Mouse (Mus musculus) thymus, postnatal 25 days (tissue): ENCODE measurements around the gene Myl3.

ENCODE experiments used
- DNase-seq: peaks from one replicate; pipeline ENCODE4 v3.0.0; 2022

The Myl3 gene

GRCm38 (mm10) chr9:110772336-110772735 is 30.7 kb downstream of the Myl3 start:
- no peak for DNase-seq

- DNase-seq, result no peak
Observed at GRCm38 (mm10) chr9:110774403-110775268, 33.0 kb downstream of the Myl3 start.

GRCm38 (mm10) chr9:110775269-110776022 is 33.8 kb downstream of the Myl3 start:
- no peak for DNase-seq

DNA sequence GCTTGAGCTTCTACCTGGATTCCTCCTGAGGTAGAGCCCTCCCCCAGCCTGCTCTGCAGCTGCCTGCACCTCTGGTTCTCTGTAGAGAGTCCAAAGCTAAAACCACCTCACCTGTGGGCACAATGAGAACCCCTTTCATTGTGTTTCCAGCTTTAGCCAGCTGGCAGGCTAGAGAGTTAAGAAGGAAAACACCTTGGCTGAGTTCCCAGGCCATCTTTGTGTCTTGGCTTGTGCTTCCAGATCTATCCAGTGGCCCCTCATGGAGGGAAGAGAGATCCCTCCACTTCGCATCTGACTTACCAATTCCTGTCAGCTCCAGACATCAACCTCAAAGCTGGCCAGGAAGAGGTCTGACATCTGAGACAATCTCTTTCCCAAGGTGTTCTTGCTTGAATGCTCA is 36.4 kb downstream of the Myl3 start:
- no peak for DNase-seq

GRCm38 (mm10) chr9:110778559-110778958 is 36.9 kb downstream of the Myl3 start:
- no peak for DNase-seq

DNA sequence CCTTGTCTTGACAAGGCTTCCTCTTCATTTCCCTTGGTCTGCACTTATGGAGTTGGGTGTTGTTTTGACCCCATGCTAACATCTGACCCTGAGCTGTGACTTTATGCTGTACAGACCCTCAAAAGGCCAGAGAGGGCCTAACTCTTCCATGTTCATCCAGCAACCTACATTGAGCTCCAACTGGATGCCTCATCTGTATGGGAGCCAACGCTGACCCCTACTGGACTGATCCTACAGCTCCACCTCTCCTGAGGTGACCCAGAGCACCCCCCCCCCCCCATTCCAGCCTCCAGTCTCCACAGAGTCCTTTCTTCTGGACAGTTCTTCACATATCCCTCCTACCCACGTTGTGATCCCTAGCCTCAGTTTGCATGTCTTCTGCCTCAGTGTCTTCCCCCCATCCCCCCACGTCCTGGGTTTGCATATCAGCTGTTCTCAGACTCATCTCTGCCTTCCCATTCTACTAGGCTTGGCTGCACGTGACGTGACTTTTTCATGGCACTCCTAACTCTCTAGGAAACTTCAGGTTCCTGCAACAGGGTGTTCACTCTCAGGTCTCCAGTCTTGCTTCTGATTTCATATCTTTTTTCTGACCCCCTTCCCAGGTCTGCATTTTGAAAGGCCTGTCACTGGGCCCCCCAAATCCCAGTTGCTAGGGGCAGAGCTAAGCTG is 37.7 kb downstream of the Myl3 start:
- DNase-seq, result peak; percentile 12

GRCm38 (mm10) chr9:110781256-110781721 is 39.6 kb downstream of the Myl3 start:
- DNase-seq, result peak; percentile 90

- no peak for DNase-seq
Observed at GRCm38 (mm10) chr9:110781731-110782130, 40.1 kb downstream of the Myl3 start.

GRCm38 (mm10) chr9:110783611-110784010 is 42.0 kb downstream of the Myl3 start:
- DNase-seq, result no peak

DNA sequence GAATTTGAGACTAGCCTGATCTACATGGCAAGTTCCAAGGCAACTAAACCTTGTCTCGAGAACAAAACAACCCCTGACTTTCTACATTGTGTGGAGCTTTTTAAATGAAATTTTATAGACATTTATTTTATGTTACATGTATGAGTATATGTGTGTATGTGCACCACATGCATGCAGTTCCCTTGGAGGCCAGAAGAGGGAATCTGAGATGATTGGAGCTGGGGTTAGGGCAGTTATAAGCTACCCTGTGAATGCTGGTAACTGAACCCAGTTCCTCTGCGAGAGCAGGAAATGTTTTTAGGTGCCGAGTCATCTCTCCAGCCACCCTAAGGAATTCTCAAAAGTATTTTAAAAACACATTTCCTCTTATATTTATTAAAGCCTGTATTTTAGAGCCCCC is 46.5 kb downstream of the Myl3 start:
- DNase-seq, result no peak

DNA sequence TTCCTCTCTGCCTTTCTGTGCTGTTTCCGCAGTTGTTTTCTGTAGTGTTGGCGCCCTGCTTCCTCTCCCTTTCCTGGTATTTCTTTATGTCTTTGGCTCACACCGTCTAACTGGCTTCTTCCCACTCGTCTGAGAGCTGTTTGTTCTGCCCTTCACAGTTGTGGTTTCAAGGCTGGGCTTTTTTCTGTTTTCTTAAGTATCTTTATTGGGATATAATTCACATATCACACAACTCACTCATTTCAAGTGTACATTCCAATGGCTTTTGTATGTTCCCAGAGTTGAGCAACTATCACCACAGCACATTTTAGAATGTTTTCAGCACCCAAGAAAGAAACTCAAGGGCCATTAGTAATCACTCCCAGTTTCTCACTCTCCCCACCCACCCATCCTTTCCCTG is 48.8 kb downstream of the Myl3 start:
- no peak for DNase-seq

- no peak for DNase-seq
Observed at GRCm38 (mm10) chr9:110797013-110797412, 55.4 kb downstream of the Myl3 start.

DNA sequence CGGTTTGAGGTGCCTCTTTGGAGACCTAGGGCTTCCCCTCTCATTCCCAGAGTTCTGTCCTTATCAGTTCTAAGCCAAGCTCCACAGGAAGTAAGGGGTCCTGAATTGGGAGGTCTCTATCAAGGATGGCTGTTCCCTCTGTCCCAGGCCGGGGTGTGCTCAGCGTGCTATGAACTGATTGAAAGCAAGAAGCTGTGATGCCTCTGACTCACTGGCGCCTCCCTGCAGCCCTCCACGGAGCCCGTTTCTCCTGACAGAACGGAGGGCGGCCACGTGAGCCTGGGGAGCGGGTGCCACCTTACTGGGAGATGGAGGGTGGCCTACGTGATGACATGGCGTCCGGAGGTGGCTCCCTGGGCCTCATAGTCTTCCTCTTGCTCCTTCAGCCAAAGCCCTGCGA is 56.2 kb downstream of the Myl3 start, which contains the start of gene Prss42:
Prss42 (plus strand) TSS at position 301 of the 400 bp plus-strand sequence.
- no peak for DNase-seq

GRCm38 (mm10) chr9:110800834-110801479 is 59.3 kb downstream of the Myl3 start:
- no peak for DNase-seq

DNA sequence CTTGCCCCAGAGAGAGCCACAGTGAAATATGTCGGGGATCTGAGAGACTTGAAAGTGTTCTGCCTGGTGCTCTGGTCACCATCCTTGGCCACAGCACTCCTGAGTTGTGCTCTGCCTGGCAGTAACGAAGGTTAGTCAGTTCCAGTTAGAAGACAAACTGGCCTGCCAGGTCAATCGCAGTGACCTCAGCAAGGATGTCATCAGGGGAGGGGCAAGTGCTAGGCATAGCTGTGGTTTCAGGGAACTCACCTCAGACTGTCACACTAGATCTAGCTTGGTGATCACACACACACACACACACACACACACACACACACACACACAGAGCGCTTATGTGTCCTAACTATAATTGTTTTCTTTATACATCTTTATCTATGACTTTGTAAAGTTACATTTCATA is 61.6 kb downstream of the Myl3 start:
- no peak for DNase-seq

GRCm38 (mm10) chr9:110810051-110810450 is 68.4 kb downstream of the Myl3 start:
- DNase-seq, result no peak

DNA sequence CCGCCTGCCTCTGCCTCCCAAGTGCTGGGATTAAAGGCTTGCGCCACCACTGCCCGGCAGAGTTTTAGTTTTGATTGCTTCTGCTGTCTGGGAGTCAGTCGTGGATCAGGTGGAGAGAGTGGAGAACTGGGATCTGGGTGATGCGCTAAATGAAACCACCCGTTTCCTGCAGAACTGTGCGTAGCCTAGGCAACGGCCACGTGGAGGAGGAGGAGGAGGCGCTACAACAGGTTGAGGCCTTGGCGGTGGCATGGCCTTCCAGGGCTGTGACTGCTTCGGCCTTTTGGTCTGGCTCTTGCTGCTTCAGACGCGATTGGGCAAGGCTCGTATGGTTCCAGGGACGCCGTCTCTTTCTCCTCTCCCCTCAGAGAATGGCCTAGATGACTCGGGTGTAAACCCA is 72.1 kb downstream of the Myl3 start, which contains the start of gene Prss44:
Prss44 (plus strand) TSS at position 206 of the 400 bp plus-strand sequence.
- no peak for DNase-seq
